Comparison of ENCODE assay signal across 8 mouse cellular contexts in the genomic region with DNA sequence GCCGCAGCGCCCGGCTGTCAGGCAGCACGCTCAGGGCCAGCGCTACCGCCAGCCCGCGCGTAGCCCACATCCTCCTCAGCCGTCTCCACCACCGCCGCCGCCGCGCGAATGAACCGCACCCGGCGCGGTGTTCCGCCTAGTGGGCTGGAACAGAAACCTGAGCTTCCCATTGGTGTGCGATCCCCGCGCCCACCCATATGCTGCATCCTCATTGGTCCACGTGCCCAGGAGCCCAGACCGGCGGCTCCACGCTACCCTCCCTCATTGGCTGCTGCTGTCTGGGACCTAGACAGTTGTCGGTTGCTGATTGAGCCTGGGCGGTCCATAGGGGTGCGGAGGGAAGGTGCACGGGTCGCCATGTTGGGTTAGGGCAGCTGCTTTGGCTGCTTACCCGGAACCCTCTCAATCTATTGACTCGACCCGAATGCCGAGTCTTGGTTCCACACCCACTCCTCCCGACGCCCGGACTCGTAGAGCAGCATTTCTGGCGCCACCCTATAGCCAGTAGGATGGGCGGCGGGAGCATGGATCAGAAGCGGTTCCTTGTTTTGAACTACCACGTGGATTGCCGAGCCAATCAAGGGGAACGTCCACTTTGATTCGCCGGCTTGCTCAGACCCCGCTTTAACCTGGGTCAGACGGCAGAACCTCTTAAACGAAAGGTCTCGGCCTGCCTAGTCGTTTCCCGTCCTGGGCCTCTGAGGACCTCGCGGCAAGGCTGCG. TPM values are rescaled to one million over a fixed set of nuclear protein-coding genes. Genes with fewer than 3 reads are reported as not detected.
DNase-seq lines count a peak whose midpoint lies in the region; ATAC-seq lines count a peak whose summit lies in the region.

A gene (minus strand): TSS at position 151 of the 723 bp plus-strand sequence.

- intact Hi-C loops in left cerebral cortex, postnatal 14 days (cut with DNase I) = loop anchor here (10.0 kb wide), 1 partner anchor 643 kb away; a partner anchor contains a TSS

- H3K27me3 ChIP-seq in intestine, embryonic 14.5 days (replicated peaks; ENCODE audit: control insufficient read depth, insufficient read depth, low read length) = no peaks in the 10 kb centered on the region

- peak; percentile 99 for ATAC-seq in intestine, embryonic 14.5 days (replicated peaks; ENCODE audit: low FRiP score, low TSS enrichment, low read depth)

- H3K9ac ChIP-seq in intestine, embryonic 14.5 days (ENCODE audit: low read length) = peak within 1 kb of the TSS; percentile 83

- peaks cover 14% of the 10 kb centered on the region for H3K4me1 ChIP-seq in intestine, embryonic 14.5 days (replicated peaks; ENCODE audit: control insufficient read depth, insufficient read depth, low read length)

- H3K9me3 ChIP-seq in intestine, embryonic 14.5 days (ENCODE audit: control insufficient read depth, low read length) = no peaks in the 10 kb centered on the region

- peak within 1 kb of the TSS; percentile 66 for H3K4me2 ChIP-seq in intestine, embryonic 14.5 days (ENCODE audit: low read length)

- peak within 1 kb of the TSS; percentile 72 for H3K4me3 ChIP-seq in intestine, embryonic 14.5 days (ENCODE audit: low read depth, low read length)

- peaks cover 28% of the 10 kb centered on the region for H3K36me3 ChIP-seq in intestine, embryonic 14.5 days (ENCODE audit: control insufficient read depth, insufficient read depth, low read length)

- WGBS in intestine, embryonic 14.5 days = under 1% methylated on average over 59 of the region's 59 CpGs

- peak within 1 kb of the TSS; percentile 96 for H3K27ac ChIP-seq in intestine, embryonic 14.5 days (ENCODE audit: low read depth)

- DNase-seq in adrenal gland, adult 18-20 months (ENCODE audit: low spot score in 2 of 2) = peak; percentile 92 to 94
- peak; percentile 98 for DNase-seq in embryo, embryonic 11 days
- DNase-seq in gastrocnemius, postnatal 25 days = peak; percentile 99
- DNase-seq in intestine, embryonic 14.5 days (ENCODE audit: low spot score) = peak; percentile 94
- DNase-seq in left cerebral cortex, postnatal 14 days (ENCODE audit: low spot score in 2 of 2) = peak; percentile 99
- peak; percentile 98 for DNase-seq in mesoderm, embryonic 11.5 days (ENCODE audit: low read depth, low spot score)
- peak; percentile 99 for DNase-seq in right cerebral cortex, postnatal 36 days (ENCODE audit: low spot score in 2 of 2)
- DNase-seq in yolk sac, embryonic 10.5 days (ENCODE audit: low spot score) = peak; percentile 99

RNA-seq across cellular contexts. Expression of the gene that starts here (rescaled TPM):
- total RNA-seq in adrenal gland, adult 18-20 months (2021) = 100 to 1,000 TPM; 240 to 272 TPM
- total RNA-seq in gastrocnemius, postnatal 25 days (2021) = 10 to 100 TPM; 54.3 to 55.0 TPM
- 214 and 260 TPM in 2 replicates for polyA plus RNA-seq in intestine, embryonic 14.5 days (2014; fragmentation: Nextera tagmentation; extraction: Ambion mirVana)
- total RNA-seq in left cerebral cortex, postnatal 14 days (2021) = 100 to 1,000 TPM; 124 to 141 TPM

Comparison
In these comparisons a context has a peak if more than half of its experiments do, and no peak if none do; other contexts are left out.
1. Peak in every context shown above with its lines: DNase-seq, ATAC-seq, H3K4me3 ChIP-seq and H3K27ac ChIP-seq.